Mouse (Mus musculus): Measurements from ENCODE around the gene Acads.
A peak's percentile ranks its signal among the peaks of the same experiment; 100 is the strongest.
"Not testable (repeated sequence)": the region's sequence is repeated elsewhere in the genome, so short reads cannot be mapped to it uniquely, and the experiment has no call there.

Acads gene

GRCm38 (mm10) chr5:115149675-115150459 is 30.7 kb upstream of the Acads start:
- no peak for DNase-seq (ENCODE audit: low spot score in 2 of 2)

- DNase-seq (ENCODE audit: low spot score in 2 of 2), result not testable (repeated sequence)
Observed at GRCm38 (mm10) chr5:115148872-115149271, 29.7 kb upstream of the Acads start.

GRCm38 (mm10) chr5:115148378-115148777 is 29.2 kb upstream of the Acads start:
- no peak for DNase-seq (ENCODE audit: low spot score in 2 of 2)

- DNase-seq (ENCODE audit: low spot score in 2 of 2), result no peak
Observed at GRCm38 (mm10) chr5:115147388-115147787, 28.2 kb upstream of the Acads start.

GRCm38 (mm10) chr5:115146747-115147130 is 27.6 kb upstream of the Acads start:
- DNase-seq (ENCODE audit: low spot score in 2 of 2), result no peak

GRCm38 (mm10) chr5:115145976-115146746 is 27.0 kb upstream of the Acads start:
- DNase-seq (ENCODE audit: low spot score in 2 of 2), result no peak

GRCm38 (mm10) chr5:115145253-115145968 is 26.3 kb upstream of the Acads start:
- no peak for DNase-seq (ENCODE audit: low spot score in 2 of 2)

- DNase-seq (ENCODE audit: low spot score in 2 of 2), result no peak
Observed at GRCm38 (mm10) chr5:115144471-115144870, 25.3 kb upstream of the Acads start.

GRCm38 (mm10) chr5:115143552-115143951 is 24.4 kb upstream of the Acads start:
- DNase-seq (ENCODE audit: low spot score in 2 of 2), result no peak

- DNase-seq (ENCODE audit: low spot score in 2 of 2), result no peak
Observed at GRCm38 (mm10) chr5:115142166-115142697, 23.1 kb upstream of the Acads start.

- DNase-seq (ENCODE audit: low spot score in 2 of 2), result no peak
Observed at GRCm38 (mm10) chr5:115140726-115141125, 21.6 kb upstream of the Acads start.

- no peak for DNase-seq (ENCODE audit: low spot score in 2 of 2)
Observed at GRCm38 (mm10) chr5:115139124-115139523, 20.0 kb upstream of the Acads start.

- peak; percentile 87 to 89 for DNase-seq (ENCODE audit: low spot score in 2 of 2)
Observed at GRCm38 (mm10) chr5:115134234-115135165, 15.4 kb upstream of the Acads start, which contains the start of gene Unc119b. Unc119b (minus strand) TSS chr5:115134975.

GRCm38 (mm10) chr5:115133358-115134066 is 14.4 kb upstream of the Acads start:
- peak; percentile 60 to 62 for DNase-seq (ENCODE audit: low spot score in 2 of 2)

GRCm38 (mm10) chr5:115132465-115132864 is 13.3 kb upstream of the Acads start:
- peak; percentile 22 to 26 for DNase-seq (ENCODE audit: low spot score in 2 of 2)

GRCm38 (mm10) chr5:115129328-115129727 is 10.2 kb upstream of the Acads start:
- DNase-seq (ENCODE audit: low spot score in 2 of 2), result no peak

GRCm38 (mm10) chr5:115127421-115128179 is 8.5 kb upstream of the Acads start:
- DNase-seq (ENCODE audit: low spot score in 2 of 2), result no peak

- no peak for DNase-seq (ENCODE audit: low spot score in 2 of 2)
Observed at GRCm38 (mm10) chr5:115126578-115127312, 7.6 kb upstream of the Acads start.

All from spleen, postnatal 36 days (tissue).